Mouse (Mus musculus) mouse embryonic stem cell (cell line): Measurements from ENCODE around the gene Tmem247.

Experiments
- in situ Hi-C, 2 experiments: fragments of 300-500 bp; cut with MboI; formaldehyde crosslinking; loops; 1 replicate in 1 of 2; 3 replicates in 1 of 2; pipeline ENCODE4 v1.14.3; 2019 to 2020; ENCODE audit warnings: low sequenced_read_pairs in 2 of 2, low pct_unique_long_range_greater_than_20kb in 1 of 2, mixed read lengths in 1 of 2; ENCODE audit not compliant: unreplicated experiment in 1 of 2

The Tmem247 gene

GRCm38 (mm10) chr17:86971036-86971435 lies 53.9 kb downstream of the Tmem247 start:
- in situ Hi-C loops, result no loop called here

- in situ Hi-C loops, result no loop called here
Observed at GRCm38 (mm10) chr17:86971860-86972259, 54.7 kb downstream of the Tmem247 start.
